Mouse (Mus musculus) heart, embryonic 13.5 days (tissue): Measurements from ENCODE around the gene Gtsf2. TPM values are rescaled to one million over a fixed set of nuclear protein-coding genes. Genes with fewer than 3 reads are reported as not detected.

ENCODE experiments used
- polyA plus RNA-seq: library from polyadenylated mRNA; unstranded; fragments of >200 nt; fragmentation: Nextera tagmentation; extraction: Ambion mirVana; gene quantifications from 2 replicates; pipeline ENCODE4 v1.2.1, GENCODE M21; 2015

Gtsf2 gene
- polyA plus RNA-seq, 1 experiment from 2014 or later, result not detected

Other genes starting within 250 kb of the Gtsf2 start
- 91.9 and 97.2 TPM in 2 replicates for gene Cbx5, start 208.7 kb downstream of the Gtsf2 start, polyA plus RNA-seq
- gene Hnrnpa1, start 208.0 kb downstream of the Gtsf2 start, polyA plus RNA-seq, result 500 and 519 TPM in 2 replicates
- gene Nfe2, start 190.1 kb downstream of the Gtsf2 start, polyA plus RNA-seq, result 7.2 and 8.2 TPM in 2 replicates
- gene Copz1, start 175.8 kb downstream of the Gtsf2 start, polyA plus RNA-seq, result 163 and 178 TPM in 2 replicates
- 0.28 and 0.36 TPM in 2 replicates for gene Gpr84, start 137.9 kb downstream of the Gtsf2 start, polyA plus RNA-seq
- gene Zfp385a, start 108.4 kb downstream of the Gtsf2 start, polyA plus RNA-seq, result 8.3 and 8.9 TPM in 2 replicates
- gene Itga5, start 81.7 kb downstream of the Gtsf2 start, polyA plus RNA-seq, result 76.4 and 78.0 TPM in 2 replicates
- gene Gtsf1, start 18.0 kb downstream of the Gtsf2 start, polyA plus RNA-seq, result 41.5 and 52.4 TPM in 2 replicates
- gene Nckap1l, start 5.3 kb upstream of the Gtsf2 start, polyA plus RNA-seq, result 1.9 and 2.0 TPM in 2 replicates
- 2.7 and 4.2 TPM in 2 replicates for gene Pde1b, start 54.6 kb upstream of the Gtsf2 start, polyA plus RNA-seq
- 77.8 and 86.8 TPM in 2 replicates for gene Ppp1r1a, start 89.5 kb upstream of the Gtsf2 start, polyA plus RNA-seq
- not detected in 2 replicates for gene Glycam1, start 116.6 kb upstream of the Gtsf2 start, polyA plus RNA-seq